Mouse (Mus musculus) G1E (cell line): ENCODE data around the gene Nt5c.

ENCODE experiments used
- CTCF ChIP-seq: IDR thresholded peaks from 2 replicates; pipeline ENCODE4 v1.5.1; 2012; ENCODE audit warnings: low read depth, low read length, inconsistent platforms, mixed read lengths
- GATA1 ChIP-seq: IDR thresholded peaks from 2 replicates; pipeline ENCODE4 v1.6.1; 2012; ENCODE audit warnings: borderline replicate concordance, low read length, inconsistent platforms, mixed read lengths
- GATA2 ChIP-seq: IDR thresholded peaks from 2 replicates; pipeline ENCODE4 v1.6.1; 2012; ENCODE audit warnings: low read depth, low read length, inconsistent platforms, borderline replicate concordance
- POLR2AphosphoS5 ChIP-seq: IDR thresholded peaks from 2 replicates; pipeline ENCODE4 v1.6.1; 2012; ENCODE audit warnings: low read depth, low read length, inconsistent platforms; ENCODE audit not compliant: insufficient replicate concordance
- TAL1 ChIP-seq: conservative IDR thresholded peaks from 2 replicates; pipeline ENCODE4 v1.6.1; 2012; ENCODE audit warnings: low read depth, low read length, inconsistent platforms, mixed read lengths

- no peak for TF ChIP-seq CTCF
- no peak for TF ChIP-seq TAL1
- no peak for TF ChIP-seq GATA1
- no peak for TF ChIP-seq POLR2AphosphoS5
- no peak for TF ChIP-seq GATA2
Measured at GRCm38 (mm10) chr11:115488551-115489104, 3.0 kb downstream of the Nt5c start.
